ENCODE assay signal across 8 mouse cellular contexts in genomic region chr4:94614627-94615006, GRCm38 (mm10). TPM values are rescaled to one million over a fixed set of nuclear protein-coding genes. Genes with fewer than 3 reads are reported as not detected.
DNase-seq lines count a peak whose midpoint lies in the region; ATAC-seq and TF ChIP-seq lines count a peak whose summit lies in the region.

No protein-coding gene starts in this region.

- no peaks in the 10 kb centered on the region for H3K9me3 ChIP-seq in heart, embryonic 10.5 days
- H3K9me3 ChIP-seq in ES-Bruce4 (replicated peaks; ENCODE audit: control insufficient read depth, insufficient read depth, low read length, poor library complexity, severe bottlenecking): no peaks in the 10 kb centered on the region

- peak overlapping the region; percentile 78 for H3K4me3 ChIP-seq in heart, embryonic 10.5 days
- H3K4me3 ChIP-seq in ES-Bruce4 (ENCODE audit: low read depth, low read length) (peak overlapping the region; percentile 87), macrophage (ENCODE audit: inconsistent target) (peak overlapping the region; percentile 75)

- WGBS in heart, embryonic 10.5 days: 2% methylated on average over 18 of the region's 18 CpGs
- WGBS in macrophage (ENCODE audit: missing documents): under 1% methylated on average over 18 of the region's 18 CpGs

- peak overlapping the region; percentile 62 for H3K9ac ChIP-seq in ES-Bruce4 (ENCODE audit: low read depth, poor library complexity, severe bottlenecking)

- peak; percentile 43 for ATAC-seq in granulocyte monocyte progenitor cell, adult 5-6 weeks (replicated peaks; ENCODE audit: poor library complexity, severe bottlenecking)
- no peak for ATAC-seq in monocyte, adult 5-6 weeks (replicated peaks; ENCODE audit: insufficient number of reproducible peaks, low FRiP score, low TSS enrichment, poor library complexity, severe bottlenecking)

- no peak for TF ChIP-seq EP300 in ES-Bruce4 (IDR thresholded peaks at IDR 0.05; ENCODE audit: insufficient read depth, low read depth, low read length)

- H3K36me3 ChIP-seq in heart, embryonic 10.5 days: no peaks in the 10 kb centered on the region
- H3K36me3 ChIP-seq in ES-Bruce4 (ENCODE audit: control insufficient read depth, insufficient read depth, low read length, poor library complexity, severe bottlenecking) (no peaks in the 10 kb centered on the region), macrophage (ENCODE audit: inconsistent target) (no peaks in the 10 kb centered on the region)

- H3K27me3 ChIP-seq in heart, embryonic 10.5 days (ENCODE audit: insufficient read depth, poor library complexity, severe bottlenecking): no peaks in the 10 kb centered on the region
- H3K27me3 ChIP-seq in ES-Bruce4 (ENCODE audit: control insufficient read depth, insufficient read depth, low read length, poor library complexity, severe bottlenecking): no peaks in the 10 kb centered on the region

- peak; percentile 77 for DNase-seq in heart, embryonic 10.5 days (ENCODE audit: low spot score)
- no peak for DNase-seq in heart, adult 11 months
- DNase-seq in urinary bladder, postnatal 25 days (ENCODE audit: low spot score): no peak
- no peak for DNase-seq in gastrocnemius, adult 18-20 months (ENCODE audit: low spot score)

- no peak for TF ChIP-seq POLR2A in ES-Bruce4 (IDR thresholded peaks at IDR 0.05; ENCODE audit: insufficient read depth, low read length)

- peak overlapping the region; percentile 81 for H3K27ac ChIP-seq in heart, embryonic 10.5 days
- H3K27ac ChIP-seq in ES-Bruce4 (ENCODE audit: insufficient read depth, low read length) (no peak overlapping the region), macrophage (0 out of 2 replicates have a peak overlapping the region, but pooled peaks have one; percentile 14)

- TF ChIP-seq CTCF in ES-Bruce4 (IDR thresholded peaks at IDR 0.05; ENCODE audit: low read depth, low read length): no peak

- H3K79me2 ChIP-seq in macrophage (ENCODE audit: inconsistent target): no peaks in the 10 kb centered on the region

- peaks cover 4% of the 10 kb centered on the region; the same call in 1 of the 2 replicates for H3K4me1 ChIP-seq in heart, embryonic 10.5 days
- H3K4me1 ChIP-seq in ES-Bruce4 (ENCODE audit: control insufficient read depth, insufficient read depth, low read length): no peaks in the 10 kb centered on the region

RNA-seq across cellular contexts. Expression of gene Ift74, which starts 0.3 kb away (rescaled TPM):
- polyA plus RNA-seq in heart, embryonic 10.5 days (2016; fragmentation: Nextera tagmentation; extraction: Ambion mirVana): 13.9 and 21.5 TPM in 2 replicates
- polyA plus RNA-seq in ES-Bruce4 (2011; ENCODE audit: insufficient read depth, insufficient read length, low read depth, missing spikeins): 15.0 and 15.1 TPM in 2 replicates
- total RNA-seq in granulocyte monocyte progenitor cell, adult 5-6 weeks (2014; fragmentation: Nextera tagmentation): 6.1 and 8.4 TPM in 2 replicates
- 6.9 and 17.9 TPM in 2 replicates for total RNA-seq in granulocyte monocyte progenitor cell, adult 5-6 weeks (2017)
- total RNA-seq in macrophage (2018; cell fraction: chromatin; rRNA removed): 10 to 100 TPM in 16 of 26 experiments, 1 to 10 TPM in 9, under 1 TPM in 1; 0.94 to 26.1 (median 12.9) TPM
- total RNA-seq in macrophage (2018; cell fraction: cytosol; rRNA removed): 1 to 10 TPM; 5.1 to 9.5 (median 7.1) TPM
- 10 to 100 TPM in 7 of 26 experiments, 1 to 10 TPM in 19; 2.5 to 15.2 (median 6.8) TPM for total RNA-seq in macrophage (2018; cell fraction: nucleus; rRNA removed)
- polyA plus RNA-seq in macrophage (2018): 7.3 to 14.6 TPM (median 8.3 TPM) in 3 replicates
- total RNA-seq in gastrocnemius, adult 18-20 months (2021): 1 to 10 TPM; 6.3 to 6.4 TPM
- total RNA-seq in monocyte, adult 5-6 weeks (2017): 3.7 to 8.4 TPM (median 3.8 TPM) in 3 replicates

RNA-seq across cellular contexts. Expression of gene Plaa, which starts 11.6 kb away (rescaled TPM):
- 76.2 and 80.7 TPM in 2 replicates for polyA plus RNA-seq in heart, embryonic 10.5 days (2016; fragmentation: Nextera tagmentation; extraction: Ambion mirVana)
- polyA plus RNA-seq in ES-Bruce4 (2011; ENCODE audit: insufficient read depth, insufficient read length, low read depth, missing spikeins) (150 and 157 TPM in 2 replicates), macrophage (2018) (42.0 to 64.1 TPM (median 59.3 TPM) in 3 replicates)
- total RNA-seq in granulocyte monocyte progenitor cell, adult 5-6 weeks (2014; fragmentation: Nextera tagmentation): 47.7 and 56.4 TPM in 2 replicates
- total RNA-seq in granulocyte monocyte progenitor cell, adult 5-6 weeks (2017): 99.2 and 119 TPM in 2 replicates
- total RNA-seq in macrophage (2018; cell fraction: chromatin; rRNA removed): 10 to 100 TPM; 22.1 to 96.7 (median 73.0) TPM
- total RNA-seq in macrophage (2018; cell fraction: cytosol; rRNA removed): 10 to 100 TPM; 42.8 to 63.0 (median 53.8) TPM
- 100 to 1,000 TPM in 2 of 26 experiments, 10 to 100 TPM in 24; 29.1 to 106 (median 60.2) TPM for total RNA-seq in macrophage (2018; cell fraction: nucleus; rRNA removed)
- total RNA-seq in gastrocnemius, adult 18-20 months (2021): 10 to 100 TPM; 31.3 to 38.0 TPM
- 81.3 to 114 TPM (median 97.6 TPM) in 3 replicates for total RNA-seq in monocyte, adult 5-6 weeks (2017)

RNA-seq across cellular contexts. Expression of gene Lrrc19, which starts 35.3 kb away (rescaled TPM):
- 0.36 and 0.65 TPM in 2 replicates for polyA plus RNA-seq in heart, embryonic 10.5 days (2016; fragmentation: Nextera tagmentation; extraction: Ambion mirVana)
- polyA plus RNA-seq in ES-Bruce4 (2011; ENCODE audit: insufficient read depth, insufficient read length, low read depth, missing spikeins) (not detected in 2 replicates), macrophage (2018) (not detected in 3 replicates)
- not detected in 2 replicates for total RNA-seq in granulocyte monocyte progenitor cell, adult 5-6 weeks (2014; fragmentation: Nextera tagmentation)
- total RNA-seq in granulocyte monocyte progenitor cell, adult 5-6 weeks (2017): not detected in 2 replicates
- not detected for total RNA-seq in macrophage (2018; cell fraction: chromatin; rRNA removed)
- total RNA-seq in macrophage (2018; cell fraction: cytosol; rRNA removed): not detected
- total RNA-seq in macrophage (2018; cell fraction: nucleus; rRNA removed): not detected
- total RNA-seq in gastrocnemius, adult 18-20 months (2021): not detected
- total RNA-seq in monocyte, adult 5-6 weeks (2017): not detected in 3 replicates

RNA-seq across cellular contexts. Expression of gene Caap1, which starts 58.0 kb away (rescaled TPM):
- 13.4 and 21.3 TPM in 2 replicates for polyA plus RNA-seq in heart, embryonic 10.5 days (2016; fragmentation: Nextera tagmentation; extraction: Ambion mirVana)
- polyA plus RNA-seq in ES-Bruce4 (2011; ENCODE audit: insufficient read depth, insufficient read length, low read depth, missing spikeins) (25.2 and 28.8 TPM in 2 replicates), macrophage (2018) (9.4 to 10.4 TPM (median 9.4 TPM) in 3 replicates)
- total RNA-seq in granulocyte monocyte progenitor cell, adult 5-6 weeks (2014; fragmentation: Nextera tagmentation): 14.9 and 15.5 TPM in 2 replicates
- total RNA-seq in granulocyte monocyte progenitor cell, adult 5-6 weeks (2017): 21.1 and 22.4 TPM in 2 replicates
- 10 to 100 TPM in 24 of 26 experiments, 1 to 10 TPM in 2; 6.8 to 44.2 (median 24.1) TPM for total RNA-seq in macrophage (2018; cell fraction: chromatin; rRNA removed)
- total RNA-seq in macrophage (2018; cell fraction: cytosol; rRNA removed): 10 to 100 TPM in 5 of 26 experiments, 1 to 10 TPM in 21; 4.2 to 10.5 (median 9.3) TPM
- 10 to 100 TPM in 20 of 26 experiments, 1 to 10 TPM in 6; 5.0 to 31.8 (median 15.6) TPM for total RNA-seq in macrophage (2018; cell fraction: nucleus; rRNA removed)
- total RNA-seq in gastrocnemius, adult 18-20 months (2021): 1 to 10 TPM; 1.9 to 2.0 TPM
- total RNA-seq in monocyte, adult 5-6 weeks (2017): 23.0 to 26.1 TPM (median 25.0 TPM) in 3 replicates

RNA-seq across cellular contexts. Expression of gene Gm10306, which starts 58.3 kb away (rescaled TPM):
- not detected in 2 replicates for polyA plus RNA-seq in heart, embryonic 10.5 days (2016; fragmentation: Nextera tagmentation; extraction: Ambion mirVana)
- not detected in 2 replicates for polyA plus RNA-seq in ES-Bruce4 (2011; ENCODE audit: insufficient read depth, insufficient read length, low read depth, missing spikeins)
- total RNA-seq in granulocyte monocyte progenitor cell, adult 5-6 weeks (2014; fragmentation: Nextera tagmentation): not detected in 2 replicates
- total RNA-seq in granulocyte monocyte progenitor cell, adult 5-6 weeks (2017): 2.5 TPM in 1 of 2 replicates, not detected in the other
- total RNA-seq in macrophage (2018; cell fraction: chromatin; rRNA removed): not detected
- under 1 TPM in 1 of 26 experiments, not detected in 25; 0.58 TPM for total RNA-seq in macrophage (2018; cell fraction: cytosol; rRNA removed)
- total RNA-seq in macrophage (2018; cell fraction: nucleus; rRNA removed): not detected
- not detected in 3 replicates for polyA plus RNA-seq in macrophage (2018)
- total RNA-seq in gastrocnemius, adult 18-20 months (2021): not detected
- total RNA-seq in monocyte, adult 5-6 weeks (2017): not detected in 3 replicates
